In genomic region chr4:133185893-133186292, GRCm38 (mm10) we compare ENCODE assay signal across 12 mouse cellular contexts. TPM values are rescaled to one million over a fixed set of nuclear protein-coding genes. Genes with fewer than 3 reads are reported as not detected.
DNase-seq lines count a peak whose midpoint lies in the region; ATAC-seq and TF ChIP-seq lines count a peak whose summit lies in the region.
"Had no signal": no experiment of that assay in that cellular context is flagged by ENCODE, and none has a peak within 500 bp of the region (broad histone marks: within the 10 kb centered on the region; RNA-seq: fewer than 3 reads in every experiment).

No protein-coding gene starts in this region.

- H3K36me3 ChIP-seq in heart, postnatal 0 days (replicated peaks; ENCODE audit: control insufficient read depth, insufficient read depth, low read length), result peaks cover 61% of the 10 kb centered on the region
- H3K36me3 ChIP-seq in CH12.LX (replicated peaks in 1 of 2; ENCODE audit: control insufficient read depth in 1 of 2, insufficient read depth in 1 of 2, low read length in 1 of 2), result peaks cover 35 to 66% of the 10 kb centered on the region in 2 experiments
- H3K36me3 ChIP-seq in limb, embryonic 11.5 days (ENCODE audit: control insufficient read depth, insufficient read depth, low read length), result peaks cover 24% of the 10 kb centered on the region
- peaks cover 19% of the 10 kb centered on the region; the same call in 1 of the 2 replicates for H3K36me3 ChIP-seq in midbrain, postnatal 0 days (ENCODE audit: insufficient read depth, low read length)

- peaks cover 40% of the 10 kb centered on the region for H3K79me2 ChIP-seq in CH12.LX (replicated peaks; ENCODE audit: control insufficient read depth, extremely low read depth, insufficient read depth, poor library complexity, severe bottlenecking)

- no peak overlapping the region for H3K4me2 ChIP-seq in heart, postnatal 0 days (ENCODE audit: low read depth, low read length)
- H3K4me2 ChIP-seq in CH12.LX (ENCODE audit: insufficient read depth, low read depth, poor library complexity, severe bottlenecking), result peak overlapping the region; percentile 72
- peak overlapping the region; percentile 24; the same call in 1 of the 2 replicates for H3K4me2 ChIP-seq in limb, embryonic 11.5 days (ENCODE audit: low read depth, severe bottlenecking)
- no peak overlapping the region for H3K4me2 ChIP-seq in midbrain, postnatal 0 days (ENCODE audit: low read depth, low read length, poor library complexity, severe bottlenecking)
- H3K4me2 ChIP-seq: liver, embryonic 13.5 days; midbrain, embryonic 11.5 days; neural tube, embryonic 13.5 days had no signal

- intact Hi-C loops in gastrocnemius, postnatal 36 days (cut with DNase I), result no loop called here

- no peaks in the 10 kb centered on the region for H3K9me3 ChIP-seq in heart, postnatal 0 days (replicated peaks; ENCODE audit: control insufficient read depth, low read length)
- H3K9me3 ChIP-seq in CH12.LX (replicated peaks; ENCODE audit: low read length), result no peaks in the 10 kb centered on the region
- no peaks in the 10 kb centered on the region for H3K9me3 ChIP-seq in limb, embryonic 11.5 days (ENCODE audit: control insufficient read depth, low read length)
- H3K9me3 ChIP-seq in midbrain, postnatal 0 days (ENCODE audit: low read length), result no peaks in the 10 kb centered on the region
- H3K9me3 ChIP-seq: liver, embryonic 13.5 days; neural tube, embryonic 13.5 days had no signal

- H3K4me3 ChIP-seq in heart, postnatal 0 days (ENCODE audit: low read depth, low read length), result no peak overlapping the region
- H3K4me3 ChIP-seq in CH12.LX (replicated peaks in 1 of 3; ENCODE audit: low read depth in 2 of 3, low read length in 2 of 3, poor library complexity in 1 of 3), result peak overlapping the region; percentile 23 to 51 (median 42)
- H3K4me3 ChIP-seq in brown adipose tissue, adult 24 weeks (ENCODE audit: insufficient read depth, low read depth, low read length), result no peak overlapping the region
- H3K4me3 ChIP-seq in limb, embryonic 11.5 days (ENCODE audit: low read depth, low read length), result no peak overlapping the region
- H3K4me3 ChIP-seq in midbrain, postnatal 0 days (ENCODE audit: low read depth, low read length), result no peak overlapping the region
- H3K4me3 ChIP-seq: liver, embryonic 13.5 days; neural tube, embryonic 13.5 days had no signal

- 0 out of 2 replicates have a peak, but pooled peaks have one; percentile 7 for ATAC-seq in heart, postnatal 0 days (ENCODE audit: insufficient read depth, low read depth)
- ATAC-seq in limb, embryonic 11.5 days (ENCODE audit: insufficient number of reproducible peaks, low FRiP score, low TSS enrichment, low read depth), result peak; percentile 44; the same call in 1 of the 2 replicates
- ATAC-seq in midbrain, postnatal 0 days (ENCODE audit: low FRiP score), result no peak

- dilution Hi-C loops in CH12.LX (cut with MboI; ENCODE audit: extremely low pct_ligation_motif_present, extremely low pct_unique_long_range_greater_than_20kb, low sequenced_read_pairs), result no loop called here

- in situ Hi-C loops in CH12.LX (cut with MboI; ENCODE audit: low pct_ligation_motif_present, low pct_unique_long_range_greater_than_20kb, low sequenced_read_pairs), result no loop called here

- no peak for TF ChIP-seq RAD21 in CH12.LX (IDR thresholded peaks at IDR 0.05; ENCODE audit: low read depth, low read length)

- no peak overlapping the region for H3K9ac ChIP-seq in heart, postnatal 0 days (replicated peaks; ENCODE audit: low read depth, low read length)
- peak overlapping the region; percentile 61 for H3K9ac ChIP-seq in CH12.LX (ENCODE audit: insufficient read depth, low read depth)
- H3K9ac ChIP-seq in limb, embryonic 11.5 days (ENCODE audit: low read length), result no peak overlapping the region
- no peak overlapping the region for H3K9ac ChIP-seq in midbrain, postnatal 0 days (replicated peaks; ENCODE audit: low read length, poor library complexity, severe bottlenecking)
- H3K9ac ChIP-seq: liver, embryonic 13.5 days; neural tube, embryonic 13.5 days had no signal

- H3K27ac ChIP-seq in heart, postnatal 0 days (ENCODE audit: low read depth), result peak overlapping the region; percentile 83; the same call in 1 of the 2 replicates
- peak overlapping the region; percentile 92 for H3K27ac ChIP-seq in CH12.LX (ENCODE audit: insufficient read depth, low read depth)
- H3K27ac ChIP-seq in brown adipose tissue, adult 24 weeks (replicated peaks; ENCODE audit: low read depth, low read length), result peak overlapping the region; percentile 56; the same call in 1 of the 2 replicates
- peak overlapping the region; percentile 86 for H3K27ac ChIP-seq in limb, embryonic 11.5 days (replicated peaks; ENCODE audit: low read depth, low read length)
- H3K27ac ChIP-seq in midbrain, postnatal 0 days (ENCODE audit: low read depth, low read length), result no peak overlapping the region
- H3K27ac ChIP-seq: liver, embryonic 13.5 days had no signal

- TF ChIP-seq POLR2A in CH12.LX (IDR thresholded peaks at IDR 0.05; ENCODE audit: low read depth, low read length), result no peak

- H3K4me1 ChIP-seq in heart, postnatal 0 days (ENCODE audit: control insufficient read depth, insufficient read depth), result peaks cover 29% of the 10 kb centered on the region
- peaks cover 10 to 58% of the 10 kb centered on the region in 2 experiments for H3K4me1 ChIP-seq in CH12.LX (ENCODE audit: control insufficient read depth in 1 of 2, insufficient read depth in 2 of 2)
- H3K4me1 ChIP-seq in brown adipose tissue, adult 24 weeks (ENCODE audit: control insufficient read depth, insufficient read depth, insufficient read length, low read length), result peaks cover 18% of the 10 kb centered on the region
- H3K4me1 ChIP-seq in limb, embryonic 11.5 days (ENCODE audit: control insufficient read depth, insufficient read depth, low read length), result peaks cover 31% of the 10 kb centered on the region
- H3K4me1 ChIP-seq in midbrain, postnatal 0 days (ENCODE audit: insufficient read depth, low read length), result no peaks in the 10 kb centered on the region; the same call in 1 of the 2 replicates

- TF ChIP-seq CTCF in heart, postnatal 0 days (IDR thresholded peaks at IDR 0.05; ENCODE audit: low read depth), result no peak
- TF ChIP-seq CTCF in CH12.LX (conservative IDR thresholded peaks at IDR 0.05 in 1 of 2, IDR thresholded peaks at IDR 0.05 in 1 of 2; ENCODE audit: low read depth in 2 of 2, low read length in 2 of 2), result no peak
- no peak for TF ChIP-seq CTCF in midbrain, postnatal 0 days (IDR thresholded peaks at IDR 0.05)

- WGBS in heart, postnatal 0 days, result 66% methylated on average over 8 of the region's 8 CpGs
- WGBS in limb, embryonic 11.5 days, result 42% methylated on average over 8 of the region's 8 CpGs
- WGBS in midbrain, postnatal 0 days, result 87% methylated on average over 8 of the region's 8 CpGs

- H3K27me3 ChIP-seq in heart, postnatal 0 days (ENCODE audit: control insufficient read depth, insufficient read depth, low read length), result no peaks in the 10 kb centered on the region
- H3K27me3 ChIP-seq in CH12.LX (replicated peaks), result no peaks in the 10 kb centered on the region
- no peaks in the 10 kb centered on the region for H3K27me3 ChIP-seq in limb, embryonic 11.5 days (ENCODE audit: control insufficient read depth, insufficient read depth, low read length)
- no peaks in the 10 kb centered on the region for H3K27me3 ChIP-seq in midbrain, postnatal 0 days (ENCODE audit: insufficient read depth, low read length)
- H3K27me3 ChIP-seq: liver, embryonic 13.5 days; neural tube, embryonic 13.5 days had no signal

- TF ChIP-seq EP300 in heart, postnatal 0 days (IDR thresholded peaks at IDR 0.05; ENCODE audit: low read depth), result no peak
- TF ChIP-seq EP300 in CH12.LX (IDR thresholded peaks at IDR 0.05; ENCODE audit: low read length), result no peak

- DNase-seq in heart, postnatal 0 days (ENCODE audit: low spot score), result no peak
- no peak for DNase-seq in heart, postnatal 4 days
- no peak for DNase-seq in CH12.LX (ENCODE audit: extremely low read depth)
- DNase-seq in limb, embryonic 11.5 days (ENCODE audit: low spot score), result peak; percentile 38
- no peak for DNase-seq in cerebellum, adult 9-11 months
- DNase-seq in midbrain, postnatal 0 days (ENCODE audit: low spot score), result no peak
- DNase-seq in gastrocnemius, postnatal 36 days, result no peak
- DNase-seq: cerebellum, postnatal 25 days; liver, embryonic 13.5 days had no signal

RNA-seq across cellular contexts. Expression of gene Cd164l2, which starts 26.0 kb away (rescaled TPM):
- total RNA-seq in heart, postnatal 0 days (2014; rRNA removed; ENCODE audit: low replicate concordance), result not detected in 2 replicates
- 0.23 and 0.33 TPM in 2 replicates for polyA plus RNA-seq in heart, postnatal 0 days (2015; fragmentation: Nextera tagmentation; extraction: Ambion mirVana)
- not detected for total RNA-seq in heart, postnatal 4 days (2021)
- total RNA-seq in CH12.LX (2012; rRNA removed) (not detected in 2 replicates), CH12.LX (2014; rRNA removed) (not detected in 2 replicates)
- polyA plus RNA-seq in CH12.LX (2012; ENCODE audit: insufficient read length, low read depth), result not detected in 2 replicates
- polyA plus RNA-seq in brown adipose tissue, adult 24 weeks (2012; ENCODE audit: insufficient read depth, insufficient read length, missing spikeins), result 3.3 and 4.1 TPM in 2 replicates
- 1.8 and 2.4 TPM in 2 replicates for polyA plus RNA-seq in limb, embryonic 11.5 days (2014; fragmentation: Nextera tagmentation; extraction: Ambion mirVana)
- total RNA-seq in midbrain, postnatal 0 days (2014; rRNA removed), result 3.9 and 5.9 TPM in 2 replicates
- 10.6 and 11.0 TPM in 2 replicates for polyA plus RNA-seq in midbrain, postnatal 0 days (2015; fragmentation: Nextera tagmentation; extraction: Ambion mirVana)
- total RNA-seq in gastrocnemius, postnatal 36 days (2021), result under 1 TPM in 1 of 2 experiments, not detected in 1; 0.27 TPM

RNA-seq across cellular contexts. Expression of gene Gpr3, which starts 26.4 kb away (rescaled TPM):
- not detected in 2 replicates for total RNA-seq in heart, postnatal 0 days (2014; rRNA removed; ENCODE audit: low replicate concordance)
- 0.15 and 0.21 TPM in 2 replicates for polyA plus RNA-seq in heart, postnatal 0 days (2015; fragmentation: Nextera tagmentation; extraction: Ambion mirVana)
- total RNA-seq in heart, postnatal 4 days (2021), result under 1 TPM; 0.20 to 0.45 TPM
- total RNA-seq in CH12.LX (2012; rRNA removed) (0.13 and 0.17 TPM in 2 replicates), CH12.LX (2014; rRNA removed) (not detected in 2 replicates)
- 0.11 TPM in 1 of 2 replicates, not detected in the other for polyA plus RNA-seq in CH12.LX (2012; ENCODE audit: insufficient read length, low read depth)
- not detected in 2 replicates for polyA plus RNA-seq in brown adipose tissue, adult 24 weeks (2012; ENCODE audit: insufficient read depth, insufficient read length, missing spikeins)
- polyA plus RNA-seq in limb, embryonic 11.5 days (2014; fragmentation: Nextera tagmentation; extraction: Ambion mirVana), result 0.33 and 0.47 TPM in 2 replicates
- 3.2 and 10.8 TPM in 2 replicates for total RNA-seq in midbrain, postnatal 0 days (2014; rRNA removed)
- polyA plus RNA-seq in midbrain, postnatal 0 days (2015; fragmentation: Nextera tagmentation; extraction: Ambion mirVana), result 3.9 and 4.5 TPM in 2 replicates
- total RNA-seq in gastrocnemius, postnatal 36 days (2021), result not detected
- polyA plus RNA-seq: liver, embryonic 13.5 days had no signal

RNA-seq across cellular contexts. Expression of gene Map3k6, which starts 54.7 kb away (rescaled TPM):
- 13.8 and 14.8 TPM in 2 replicates for total RNA-seq in heart, postnatal 0 days (2014; rRNA removed; ENCODE audit: low replicate concordance)
- polyA plus RNA-seq in heart, postnatal 0 days (2015; fragmentation: Nextera tagmentation; extraction: Ambion mirVana), result 2.7 and 2.8 TPM in 2 replicates
- total RNA-seq in heart, postnatal 4 days (2021), result 1 to 10 TPM; 6.3 to 6.8 TPM
- total RNA-seq in CH12.LX (2012; rRNA removed), result 0.21 TPM in 1 of 2 replicates, not detected in the other
- not detected in 2 replicates for total RNA-seq in CH12.LX (2014; rRNA removed)
- not detected in 2 replicates for polyA plus RNA-seq in CH12.LX (2012; ENCODE audit: insufficient read length, low read depth)
- 8.1 and 8.3 TPM in 2 replicates for polyA plus RNA-seq in brown adipose tissue, adult 24 weeks (2012; ENCODE audit: insufficient read depth, insufficient read length, missing spikeins)
- 0.98 and 1.7 TPM in 2 replicates for polyA plus RNA-seq in limb, embryonic 11.5 days (2014; fragmentation: Nextera tagmentation; extraction: Ambion mirVana)
- total RNA-seq in midbrain, postnatal 0 days (2014; rRNA removed), result 7.6 and 8.3 TPM in 2 replicates
- polyA plus RNA-seq in midbrain, postnatal 0 days (2015; fragmentation: Nextera tagmentation; extraction: Ambion mirVana), result 2.8 and 4.1 TPM in 2 replicates
- total RNA-seq in gastrocnemius, postnatal 36 days (2021), result 10 to 100 TPM in 1 of 2 experiments, 1 to 10 TPM in 1; 7.1 to 10.4 TPM

RNA-seq across cellular contexts. Expression of gene Wasf2, which starts 55.6 kb away (rescaled TPM):
- total RNA-seq in heart, postnatal 0 days (2014; rRNA removed; ENCODE audit: low replicate concordance), result 54.5 and 119 TPM in 2 replicates
- polyA plus RNA-seq in heart, postnatal 0 days (2015; fragmentation: Nextera tagmentation; extraction: Ambion mirVana), result 55.4 and 62.4 TPM in 2 replicates
- 100 to 1,000 TPM; 141 to 149 TPM for total RNA-seq in heart, postnatal 4 days (2021)
- total RNA-seq in CH12.LX (2012; rRNA removed) (18.7 and 21.7 TPM in 2 replicates), CH12.LX (2014; rRNA removed) (12.9 and 14.9 TPM in 2 replicates)
- 53.1 and 59.5 TPM in 2 replicates for polyA plus RNA-seq in CH12.LX (2012; ENCODE audit: insufficient read length, low read depth)
- polyA plus RNA-seq in brown adipose tissue, adult 24 weeks (2012; ENCODE audit: insufficient read depth, insufficient read length, missing spikeins), result 39.6 and 39.8 TPM in 2 replicates
- 54.7 and 63.6 TPM in 2 replicates for polyA plus RNA-seq in limb, embryonic 11.5 days (2014; fragmentation: Nextera tagmentation; extraction: Ambion mirVana)
- total RNA-seq in midbrain, postnatal 0 days (2014; rRNA removed), result 18.3 and 19.6 TPM in 2 replicates
- polyA plus RNA-seq in midbrain, postnatal 0 days (2015; fragmentation: Nextera tagmentation; extraction: Ambion mirVana), result 19.1 and 26.0 TPM in 2 replicates
- total RNA-seq in gastrocnemius, postnatal 36 days (2021), result 10 to 100 TPM; 31.1 to 31.8 TPM

Comparison
In these comparisons a context has a peak if more than half of its experiments do, and no peak if none do; other contexts are left out.
1. H3K4me2 ChIP-seq: peak in CH12.LX (single experiment) and limb, embryonic 11.5 days (single experiment); none in heart, postnatal 0 days (single experiment) and midbrain, postnatal 0 days (single experiment).
2. H3K4me3 ChIP-seq: peak in CH12.LX (3 of 3); none in heart, postnatal 0 days (single experiment), brown adipose tissue, adult 24 weeks (single experiment), limb, embryonic 11.5 days (single experiment) and midbrain, postnatal 0 days (single experiment).